Mouse (Mus musculus) right cerebral cortex, adult 18-20 months (tissue): ENCODE data around the gene Gabbr2.

ENCODE experiments used
- DNase-seq: peaks from one replicate; pipeline ENCODE4 v3.0.0; 2022; ENCODE audit warnings: mixed read lengths

Gabbr2 gene

DNA sequence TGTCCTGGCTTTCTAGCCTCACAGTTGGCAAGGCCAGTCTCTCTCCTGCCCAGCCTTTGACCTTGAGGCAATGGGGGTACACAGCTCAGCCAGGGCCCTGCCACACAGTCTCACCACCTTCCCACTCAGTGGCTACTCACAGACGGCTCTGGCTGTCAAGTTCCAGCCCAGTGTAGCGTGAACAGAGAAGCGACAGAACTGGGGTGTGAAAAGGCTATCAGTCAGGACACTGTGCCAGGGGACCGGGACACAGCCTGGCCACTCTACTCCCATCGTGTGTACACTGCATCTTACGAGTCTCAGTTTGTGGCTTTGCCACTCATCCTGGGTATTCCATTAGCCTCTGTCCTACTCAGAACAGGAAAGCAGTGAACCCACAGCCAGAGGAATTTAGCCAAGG, 295.2 kb downstream of the Gabbr2 start:
- no peak for DNase-seq

DNA sequence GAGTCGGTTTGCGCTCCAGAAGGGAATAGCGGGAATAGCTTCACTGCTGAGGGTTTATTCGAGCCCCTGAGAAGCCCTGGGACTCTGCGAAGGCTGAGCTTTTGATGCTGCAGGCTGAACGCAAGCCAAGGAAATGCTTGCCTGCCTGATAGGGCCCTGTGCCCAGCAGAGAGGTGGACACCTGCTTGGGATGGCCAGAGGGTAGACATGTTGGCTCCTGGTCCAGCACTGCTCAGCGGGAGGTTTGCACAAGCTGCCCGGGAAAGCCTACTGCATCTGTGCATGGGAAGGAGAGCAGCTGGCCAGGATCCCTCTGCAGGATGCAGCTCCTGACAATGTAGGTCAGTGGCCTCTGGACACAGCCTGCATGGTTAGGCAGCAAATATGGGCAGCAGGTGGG, 301.1 kb downstream of the Gabbr2 start:
- DNase-seq, result no peak

DNA sequence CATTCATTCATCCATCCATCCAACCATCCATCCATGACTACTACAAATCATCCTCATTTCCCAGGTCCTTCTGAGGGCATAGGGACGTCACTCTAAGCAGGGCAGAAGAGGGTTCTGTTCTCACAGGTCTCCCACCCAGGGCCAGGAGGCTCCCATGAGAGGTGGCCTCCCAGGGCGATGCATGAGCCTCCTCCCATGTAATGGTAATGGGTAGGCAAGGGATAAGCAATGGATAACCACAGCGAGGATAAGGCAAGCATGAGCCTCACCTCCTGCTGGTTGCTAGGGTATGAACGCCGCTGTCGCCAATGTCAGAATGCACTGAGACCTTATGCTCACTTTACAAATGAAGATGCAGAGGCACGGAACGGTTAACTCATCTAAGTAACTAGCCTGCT, 301.7 kb downstream of the Gabbr2 start:
- DNase-seq, result no peak

DNA sequence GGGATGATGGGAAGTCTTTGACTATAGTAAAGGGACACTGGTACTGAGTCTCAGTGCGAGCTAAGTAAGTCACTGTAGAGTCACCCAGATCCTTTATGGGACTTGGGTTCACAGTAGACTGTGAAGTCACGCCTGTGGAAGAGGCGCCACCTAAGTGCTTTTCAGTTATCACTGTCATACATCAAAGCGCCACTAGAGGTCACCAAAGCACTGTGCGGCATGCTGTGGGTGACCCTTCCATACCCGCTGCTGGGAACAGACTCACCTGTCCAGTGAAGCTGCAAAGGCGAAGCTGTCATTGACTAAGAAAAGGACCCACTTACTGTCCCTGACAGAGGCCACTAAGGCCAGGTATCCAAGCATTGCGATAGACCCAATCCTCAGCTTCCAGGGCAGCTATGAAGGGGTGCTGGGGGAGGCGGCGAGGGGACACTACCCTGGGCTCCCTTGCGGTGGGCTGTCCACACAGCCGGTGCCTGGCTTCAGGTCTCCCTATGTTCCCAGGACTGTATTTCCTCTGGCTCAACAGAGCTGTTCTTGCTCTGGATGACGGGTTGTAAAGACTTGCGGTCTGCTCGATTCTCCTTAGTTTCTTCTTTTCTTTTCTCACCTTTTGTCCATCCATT, 302.2 kb downstream of the Gabbr2 start:
- DNase-seq, result peak; percentile 79

DNA sequence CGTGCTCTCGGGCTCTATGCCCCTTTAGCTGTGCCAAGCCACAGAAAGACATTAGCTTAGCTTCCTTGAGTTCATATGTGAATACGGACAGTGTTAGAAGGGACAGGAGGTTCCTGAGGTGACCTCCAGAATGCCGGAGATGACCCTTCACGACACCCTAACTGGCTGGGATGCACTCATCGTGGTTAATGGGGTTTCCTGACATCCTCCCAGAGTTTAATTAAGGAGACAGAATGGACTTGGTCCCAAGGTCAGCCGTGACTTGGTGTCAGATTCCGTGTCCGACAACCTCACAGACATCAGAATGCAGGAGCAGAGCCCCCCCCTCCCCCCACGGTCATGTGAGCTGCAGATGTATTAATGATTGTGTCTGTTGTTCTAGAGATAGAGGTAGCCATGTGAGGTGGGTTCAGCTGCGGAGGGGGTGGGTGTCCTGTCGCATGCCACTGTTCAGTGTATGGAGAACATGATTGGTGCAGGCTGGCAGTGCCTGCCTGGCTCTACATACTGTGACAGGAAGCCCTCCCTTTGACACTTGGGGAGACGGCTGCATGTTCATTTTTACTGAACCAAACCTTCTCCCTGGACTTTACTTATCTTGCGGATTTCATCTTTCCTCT, 303.4 kb downstream of the Gabbr2 start:
- no peak for DNase-seq

DNA sequence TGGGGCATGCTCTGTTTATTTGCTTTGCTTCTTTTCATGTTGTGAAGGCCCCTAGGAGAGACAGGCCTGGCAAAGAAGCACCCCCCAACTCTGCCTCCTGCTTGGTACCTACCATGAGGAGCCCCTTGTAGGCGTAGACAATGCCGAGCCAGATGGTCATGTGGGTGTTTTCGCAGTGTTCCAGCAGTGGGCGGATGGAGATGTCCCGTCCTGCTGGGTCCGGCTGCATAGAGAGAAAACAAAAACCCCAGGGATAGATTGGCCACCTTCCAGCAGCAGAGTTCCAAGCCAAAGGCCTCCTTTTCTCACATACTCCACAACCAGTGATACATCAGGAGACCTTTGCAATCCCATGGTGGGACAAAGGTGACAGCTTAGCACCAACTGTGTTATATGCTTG, 307.5 kb downstream of the Gabbr2 start:
- DNase-seq, result peak; percentile 91

DNA sequence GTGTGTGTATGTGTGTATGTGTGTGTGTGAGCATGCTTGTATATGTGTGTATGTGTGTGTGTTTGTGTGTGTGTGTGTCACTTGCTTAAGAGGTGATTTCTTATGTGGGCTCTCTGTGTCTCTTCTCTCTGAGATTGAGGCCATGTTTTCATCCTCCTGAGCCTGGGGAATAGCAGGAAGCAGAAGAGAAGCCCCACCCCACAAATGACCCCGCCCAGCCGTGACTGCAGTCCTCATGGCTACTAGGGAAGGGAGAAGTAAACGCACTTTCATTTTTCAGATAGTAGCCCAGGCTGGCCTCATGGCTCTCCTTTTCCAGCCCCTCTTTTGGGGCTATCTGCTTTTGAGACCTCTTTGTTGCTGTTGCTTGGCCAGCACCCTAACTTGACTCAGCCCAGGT, 315.0 kb downstream of the Gabbr2 start:
- DNase-seq, result no peak

DNA sequence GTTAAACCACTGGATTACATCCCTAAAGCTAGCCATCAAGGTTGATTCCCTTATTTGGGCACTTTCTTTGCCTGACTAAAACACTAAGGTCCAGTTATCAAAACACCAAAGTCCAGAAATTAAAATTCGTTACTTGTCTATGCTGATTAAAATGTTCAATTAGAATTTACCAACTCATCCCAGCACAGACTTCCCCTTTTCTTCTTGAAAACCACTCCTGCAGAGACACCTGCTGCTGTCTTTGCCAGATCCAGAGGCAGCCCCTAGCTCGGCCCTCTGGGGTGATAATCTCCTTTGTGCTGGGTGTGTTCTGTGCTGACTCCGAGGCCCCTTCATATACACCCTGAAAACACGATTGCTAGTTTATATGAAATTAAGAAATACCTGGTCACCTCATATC, 315.7 kb downstream of the Gabbr2 start:
- DNase-seq, result no peak

DNA sequence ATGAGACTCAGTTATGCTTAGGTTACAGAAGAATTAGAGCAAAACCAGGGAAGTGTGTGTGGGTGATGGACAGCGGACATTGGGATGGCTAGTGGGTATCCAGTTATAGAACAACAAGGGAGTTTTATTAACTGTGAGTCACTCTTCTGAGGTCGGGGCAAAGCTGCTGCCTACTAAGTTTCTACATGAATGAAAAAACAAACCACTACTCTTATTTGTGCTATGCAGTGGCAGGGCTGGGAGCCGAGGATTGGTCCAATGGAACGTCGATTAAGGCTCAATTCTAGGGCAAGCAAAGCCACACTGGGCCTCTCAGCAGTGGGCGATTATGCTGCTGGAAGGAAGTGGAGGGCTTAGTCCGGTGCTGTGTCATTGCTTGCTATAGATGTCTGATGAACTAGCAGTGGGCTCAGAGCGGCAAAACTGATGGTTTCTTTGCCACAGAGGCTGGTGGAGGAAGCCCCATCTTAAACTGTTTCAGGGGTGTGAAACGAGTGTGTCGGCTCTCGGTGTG, 316.3 kb downstream of the Gabbr2 start:
- no peak for DNase-seq

DNA sequence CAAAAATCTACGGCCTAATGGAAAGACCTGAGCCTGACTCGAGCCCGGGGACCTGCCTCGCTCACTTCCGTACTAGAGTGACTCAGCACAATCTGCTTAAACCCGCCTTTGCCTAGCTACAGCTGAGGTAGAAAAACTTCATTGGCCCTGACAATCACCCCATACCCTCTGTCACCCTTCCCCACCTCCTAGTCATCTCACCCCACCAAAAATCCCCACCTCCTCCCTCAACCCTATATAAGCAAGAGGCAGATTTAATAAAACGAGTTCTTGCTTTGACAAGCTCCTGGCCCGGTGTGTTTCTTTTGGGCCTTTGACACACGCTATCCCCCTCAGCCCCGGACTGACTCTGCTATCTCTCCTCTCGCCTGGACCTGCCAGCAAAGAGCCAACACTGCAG, 323.1 kb downstream of the Gabbr2 start:
- DNase-seq, result no peak

DNA sequence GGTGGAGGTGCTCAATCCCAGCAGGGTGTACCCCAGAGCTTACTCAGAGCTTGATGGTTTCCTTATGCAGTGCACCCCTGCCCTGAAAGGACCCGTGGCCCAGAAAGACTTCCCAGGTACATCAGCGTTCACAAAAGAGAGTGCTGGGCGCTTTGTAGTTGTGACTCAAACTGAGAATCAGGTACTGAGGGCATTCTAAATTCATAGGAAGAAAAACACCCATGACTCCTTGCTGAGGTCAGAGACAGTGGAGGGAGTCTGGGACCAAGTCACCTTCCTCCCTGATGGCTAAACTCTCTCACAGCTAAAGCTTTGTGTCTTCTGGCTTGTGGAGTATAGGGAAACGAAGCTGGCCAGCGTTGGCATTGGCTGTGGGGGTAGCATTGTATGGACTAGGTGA, 325.3 kb downstream of the Gabbr2 start:
- no peak for DNase-seq

DNA sequence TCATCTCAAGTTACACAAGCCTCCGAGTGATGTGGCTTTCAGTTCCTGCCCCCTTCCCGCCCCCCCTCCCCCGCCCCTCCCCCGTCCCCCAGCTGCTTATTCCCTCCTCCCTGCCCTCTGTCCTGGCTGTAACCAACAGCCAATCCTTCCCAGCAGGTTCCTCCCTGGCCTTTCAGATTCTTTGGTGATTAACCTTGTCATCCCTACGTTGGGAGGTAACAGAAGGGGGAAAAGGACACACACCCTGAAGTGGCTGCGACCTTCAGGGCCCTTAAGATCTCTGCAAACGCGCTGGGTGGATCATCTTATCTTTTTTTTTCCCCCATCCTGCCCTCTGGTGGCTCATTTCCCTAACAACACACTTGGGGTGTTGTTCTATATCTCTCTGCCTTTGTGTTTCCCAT, 326.3 kb downstream of the Gabbr2 start:
- DNase-seq, result no peak

DNA sequence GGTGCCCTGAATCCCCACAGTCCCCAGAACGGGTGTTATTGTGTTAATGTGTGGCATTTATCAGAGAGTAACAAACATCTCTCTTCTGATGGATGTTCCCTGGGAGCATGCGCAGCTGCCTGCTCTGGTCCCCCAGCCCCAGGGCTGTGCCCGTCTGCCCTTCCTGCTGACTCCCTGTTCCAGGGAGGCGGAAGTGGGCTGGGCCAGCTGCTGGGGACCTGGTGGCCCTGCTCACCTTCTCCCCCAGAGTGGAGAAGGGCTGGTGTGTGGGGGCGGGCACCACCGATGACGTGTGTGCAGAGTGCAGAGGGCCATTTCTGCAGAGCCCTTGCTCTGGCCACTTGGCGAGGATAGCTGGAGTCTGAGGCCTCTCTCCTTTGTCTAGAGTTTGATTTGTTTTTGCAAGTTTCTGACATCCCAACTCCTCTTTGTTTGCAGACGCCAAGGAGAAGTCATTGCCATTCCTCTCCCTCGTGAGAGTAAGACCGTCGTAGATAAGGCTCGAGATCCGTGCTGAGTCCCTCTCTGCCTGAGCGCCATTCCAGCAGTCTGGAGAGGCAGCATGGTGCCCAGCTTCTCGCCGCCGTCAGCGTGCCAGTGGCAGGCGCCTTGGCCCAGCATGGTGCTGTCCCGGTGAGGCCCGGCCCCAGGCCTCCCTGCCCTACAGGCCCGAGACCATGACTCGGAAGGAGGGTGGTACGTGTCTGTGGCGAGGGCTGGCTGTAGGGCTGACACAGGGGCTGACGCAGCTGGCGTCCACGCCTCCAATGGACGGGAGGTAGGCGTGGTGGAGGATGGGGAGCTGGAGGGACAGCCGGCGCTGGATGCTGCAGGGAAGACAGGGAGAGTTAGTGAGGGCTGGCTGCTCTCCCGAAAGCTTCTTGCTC, 327.3 kb downstream of the Gabbr2 start:
- peak; percentile 55 for DNase-seq

DNA sequence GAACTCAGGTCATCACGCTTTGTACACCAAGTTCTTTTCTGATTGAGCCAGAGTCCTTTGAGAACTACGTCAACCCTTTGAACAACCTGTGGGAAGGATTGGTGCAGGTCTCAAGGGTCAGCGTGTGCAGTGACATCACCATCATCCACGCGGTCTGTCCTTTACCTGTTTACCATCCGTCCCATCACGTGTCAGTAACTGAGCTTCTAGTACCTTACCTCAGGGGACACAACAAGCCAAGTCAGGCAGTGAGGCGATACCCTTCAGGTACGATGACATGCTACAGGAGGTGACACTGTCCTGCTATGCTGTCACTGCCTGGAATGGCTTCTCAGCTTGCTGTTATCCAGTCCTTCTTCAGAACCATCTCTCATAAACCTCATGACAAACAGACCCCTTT, 330.2 kb downstream of the Gabbr2 start:
- DNase-seq, result no peak

DNA sequence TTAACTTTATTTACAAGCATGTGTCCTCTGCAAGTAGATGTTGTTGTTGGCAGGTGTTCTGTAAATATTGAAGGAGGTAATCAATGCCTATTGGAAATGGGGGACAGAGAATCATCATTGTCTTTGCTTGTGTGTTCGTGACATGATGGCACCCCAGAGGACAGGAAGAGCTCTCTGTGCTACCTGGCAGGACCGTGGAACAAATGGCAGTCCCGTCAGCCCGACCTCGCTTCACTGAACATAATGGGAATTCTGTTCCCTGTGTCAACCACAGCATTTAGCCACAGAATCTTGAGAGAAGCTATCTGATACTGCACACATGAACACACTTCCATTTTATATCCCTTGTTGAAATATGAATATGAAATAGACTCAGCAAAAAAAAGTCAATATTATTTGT, 332.7 kb downstream of the Gabbr2 start:
- no peak for DNase-seq

DNA sequence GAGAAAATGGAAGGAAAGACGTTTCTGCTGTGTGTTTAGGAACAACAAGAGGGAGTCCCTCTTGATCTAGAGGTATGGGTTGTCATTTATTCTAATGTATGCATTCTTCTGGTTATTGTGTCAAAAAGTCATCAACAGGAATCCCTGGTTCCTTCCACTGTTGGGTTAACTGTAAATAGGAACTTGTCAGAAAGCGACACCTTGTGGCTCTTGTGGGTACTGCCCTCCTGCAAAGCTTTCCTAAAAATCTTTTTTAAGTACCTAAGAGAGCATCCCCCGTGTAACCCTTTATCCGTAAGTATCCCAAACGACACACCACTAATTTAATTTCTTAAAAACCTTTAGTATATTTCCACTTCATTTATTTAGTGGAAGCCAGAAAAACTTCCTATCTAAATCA, 334.6 kb downstream of the Gabbr2 start:
- DNase-seq, result peak; percentile 73

DNA sequence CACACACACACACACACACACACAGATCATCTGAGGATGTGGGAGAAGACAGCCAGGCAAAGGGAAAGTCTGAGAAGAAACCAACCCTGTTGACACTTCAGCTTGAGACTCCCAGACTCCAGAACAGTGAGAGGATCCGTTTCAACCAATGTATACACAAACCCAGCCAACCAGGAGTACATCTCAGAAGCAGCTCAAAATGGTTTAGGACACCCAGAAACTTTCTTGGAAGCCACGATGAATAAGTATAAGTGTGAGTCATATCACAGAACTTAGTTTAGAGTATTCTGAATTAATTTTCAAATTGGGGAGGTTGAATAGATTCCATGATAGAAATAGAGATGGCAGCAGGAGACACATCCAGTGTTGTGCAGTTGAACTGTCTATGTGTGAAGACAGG, 335.7 kb downstream of the Gabbr2 start:
- no peak for DNase-seq

DNA sequence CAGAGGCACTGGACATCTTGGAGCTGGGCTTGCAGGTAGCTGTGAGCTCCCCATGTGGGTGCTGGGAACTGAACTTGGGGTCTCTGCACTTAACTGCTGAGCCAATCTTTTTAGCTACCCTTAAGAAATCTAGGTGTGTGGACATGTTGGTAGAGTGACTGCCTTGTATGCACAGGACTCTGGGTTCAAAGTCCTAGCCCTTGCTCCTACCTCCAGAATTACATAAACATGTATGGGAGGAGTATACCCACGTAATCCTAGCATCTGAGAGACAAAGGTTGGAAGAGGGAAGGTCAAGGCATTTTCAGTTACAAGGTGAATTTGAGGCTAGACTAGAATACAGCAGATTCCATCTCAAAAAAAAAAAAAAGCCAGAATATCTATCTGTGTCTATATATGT, 336.4 kb downstream of the Gabbr2 start:
- DNase-seq, result no peak

DNA sequence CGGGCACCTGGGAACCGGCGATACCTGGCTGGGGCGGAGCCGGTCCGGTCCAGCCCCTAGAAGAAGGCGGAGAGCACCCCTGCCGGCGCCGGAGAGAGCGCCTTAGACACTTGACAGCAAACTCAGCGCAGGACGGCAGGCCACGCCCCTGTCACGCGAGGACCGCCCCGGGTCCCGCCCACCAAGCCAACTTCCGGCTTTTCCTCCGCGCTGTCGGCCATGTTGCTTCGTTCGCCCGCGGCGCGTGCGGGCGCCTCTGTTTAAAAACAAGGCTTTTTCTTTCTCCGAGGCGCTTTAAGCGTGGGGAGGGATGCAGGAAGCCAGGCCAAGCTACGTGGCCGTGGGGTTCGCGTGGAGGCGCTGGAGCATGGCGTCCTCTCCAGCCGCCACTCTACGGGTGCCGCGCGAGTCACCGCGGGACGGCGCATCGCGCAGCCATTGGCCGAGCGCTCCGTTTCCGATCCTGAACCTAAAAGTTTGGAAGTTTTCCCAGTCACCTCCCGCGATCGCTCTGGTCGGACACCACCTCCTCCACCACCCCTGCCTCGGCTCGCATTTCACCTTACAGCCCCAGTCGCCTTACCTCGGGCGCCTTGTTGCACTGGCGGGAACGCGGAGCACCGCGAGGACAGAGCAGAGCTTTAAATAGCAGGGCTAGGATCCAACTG, 341.5 kb downstream of the Gabbr2 start, which contains the start of gene Tbc1d2:
Tbc1d2 (minus strand) TSS at position 124 of the 668 bp plus-strand sequence.
- DNase-seq, result peak; percentile 95

DNA sequence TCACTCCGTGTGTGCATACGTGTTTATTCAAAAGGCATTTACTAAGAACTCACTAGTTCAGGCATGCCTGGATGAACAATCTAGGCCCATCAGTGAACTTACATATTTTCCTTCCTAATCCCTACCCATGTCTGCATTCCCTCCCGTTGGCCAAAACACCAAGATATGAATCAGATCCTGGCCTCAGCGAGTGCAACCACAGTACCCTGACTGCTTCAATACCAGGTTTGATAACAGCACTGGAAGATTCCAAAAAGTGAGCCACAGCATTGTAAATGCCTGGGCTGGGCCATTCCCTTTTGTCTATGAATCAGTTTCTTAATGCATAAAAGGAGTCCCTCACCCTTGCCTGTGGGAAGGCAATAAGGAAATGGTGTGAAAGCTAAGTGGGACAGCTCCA, 342.5 kb downstream of the Gabbr2 start:
- no peak for DNase-seq

DNA sequence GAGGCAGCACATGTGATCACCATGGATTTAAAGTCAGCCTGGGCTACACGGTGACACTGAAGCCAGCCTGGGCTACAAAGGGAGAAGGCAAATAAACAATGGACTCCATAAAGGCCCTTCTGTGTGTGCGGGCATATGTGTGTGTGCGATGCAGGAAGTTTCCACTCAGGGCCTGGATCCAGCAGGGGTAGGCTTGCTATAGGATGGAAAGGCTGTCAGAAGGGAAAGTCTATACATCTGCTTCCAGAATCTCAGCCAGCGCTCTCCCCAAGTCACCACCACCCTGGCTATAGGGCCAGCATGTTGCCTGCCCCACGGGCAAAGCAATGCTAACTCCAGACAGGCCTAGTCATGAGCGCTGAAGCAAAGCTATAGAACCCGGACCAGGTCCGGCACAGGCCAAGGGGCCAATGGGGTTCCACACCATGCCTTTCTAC, 348.0 kb downstream of the Gabbr2 start:
- DNase-seq, result no peak

DNA sequence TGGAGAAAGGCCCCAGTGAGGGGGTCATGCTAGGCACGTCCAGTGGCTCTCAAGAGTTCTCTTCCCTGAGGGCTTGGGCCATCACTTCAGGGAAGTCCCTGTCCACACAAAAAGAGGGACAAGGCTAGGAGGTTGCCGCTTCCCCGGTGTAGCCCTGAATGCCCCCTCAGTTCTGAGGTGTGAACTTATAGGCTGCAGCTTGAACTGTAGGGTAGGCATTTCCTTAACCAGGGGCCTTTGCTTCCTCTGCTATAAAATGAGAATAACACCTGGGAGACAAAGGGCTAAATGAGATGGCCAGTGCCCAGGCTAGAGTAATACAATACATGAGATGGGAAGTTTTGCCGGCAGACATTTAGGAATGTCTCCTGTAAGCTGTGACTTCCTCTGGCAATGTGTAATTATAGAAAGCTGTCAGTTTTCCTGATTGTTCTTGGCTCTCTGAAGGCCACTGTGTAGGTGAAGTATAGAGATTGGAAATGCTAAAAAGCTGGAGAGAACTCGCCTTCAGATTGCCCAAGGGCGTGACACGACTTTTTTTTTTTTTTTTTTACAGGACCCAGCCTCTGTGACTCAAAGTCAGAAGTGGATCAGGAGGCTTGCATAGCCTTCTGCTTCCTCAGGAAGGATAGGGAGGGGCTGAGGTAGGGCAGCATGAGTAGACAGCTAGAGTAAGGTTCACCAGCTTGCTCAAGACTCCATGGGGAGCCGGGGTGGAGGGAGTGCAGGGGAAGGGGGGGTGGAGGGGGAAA, 348.6 kb downstream of the Gabbr2 start:
- DNase-seq, result no peak
